Mouse (Mus musculus) ES-Bruce4 (cell line): ENCODE results near the gene Fasn. TPM values are rescaled to one million over a fixed set of nuclear protein-coding genes. Genes with fewer than 3 reads are reported as not detected.

Experiments used
- H3K27ac ChIP-seq: 2 replicates; pipeline ENCODE4 v1.5.1; 2012; ENCODE audit warnings: low read length, inconsistent platforms; ENCODE audit not compliant: insufficient read depth
- H3K27me3 ChIP-seq: 2 replicates; pipeline ENCODE4 v1.6.1; 2012; ENCODE audit warnings: mild to moderate bottlenecking, low read length, inconsistent platforms; ENCODE audit not compliant: control insufficient read depth, poor library complexity, insufficient read depth, severe bottlenecking
- H3K36me3 ChIP-seq: 2 replicates; pipeline ENCODE4 v1.6.1; 2012; ENCODE audit warnings: inconsistent platforms, mild to moderate bottlenecking, low read length, moderate library complexity; ENCODE audit not compliant: control insufficient read depth, poor library complexity, insufficient read depth, severe bottlenecking
- H3K4me1 ChIP-seq: one replicate; pipeline ENCODE4 v1.8.1; 2011; ENCODE audit warnings: low read length; ENCODE audit not compliant: control insufficient read depth, insufficient read depth
- H3K4me3 ChIP-seq: 2 replicates; pipeline ENCODE4 v1.5.1; 2011; ENCODE audit warnings: low read depth, mild to moderate bottlenecking, low read length
- H3K9ac ChIP-seq: 2 replicates; pipeline ENCODE4 v1.6.1; 2012; ENCODE audit warnings: low read depth, mild to moderate bottlenecking, inconsistent platforms; ENCODE audit not compliant: poor library complexity, severe bottlenecking
- H3K9me3 ChIP-seq: replicated peaks from 2 replicates; pipeline ENCODE4 v1.6.1; 2012; ENCODE audit warnings: mild to moderate bottlenecking, low read length, inconsistent platforms; ENCODE audit not compliant: control insufficient read depth, poor library complexity, insufficient read depth, severe bottlenecking
- CTCF ChIP-seq: IDR thresholded peaks from one replicate; pipeline ENCODE4 v1.8.1; 2011; ENCODE audit warnings: low read depth, low read length
- EP300 ChIP-seq: IDR thresholded peaks from 2 replicates; pipeline ENCODE4 v1.6.1; 2011; ENCODE audit warnings: low read depth, low read length; ENCODE audit not compliant: insufficient read depth
- POLR2A ChIP-seq: IDR thresholded peaks from one replicate; pipeline ENCODE4 v1.8.1; 2011; ENCODE audit warnings: low read length; ENCODE audit not compliant: insufficient read depth
- polyA plus RNA-seq: library from polyadenylated mRNA; stranded (reverse); fragments of >200 nt; gene quantifications from 2 replicates; pipeline ENCODE4 v1.2.4, GENCODE M21; 2011; ENCODE audit warnings: low read depth; ENCODE audit not compliant: missing spikeins, insufficient read depth, insufficient read length

Fasn gene
- polyA plus RNA-seq, 1 experiment, result 114 TPM

GRCm38 (mm10) chr11:120829757-120830532, 5.6 kb upstream of the Fasn start:
- Histone ChIP-seq H3K27me3 (no peaks in the 10 kb centered on the region), H3K4me1 (peaks cover 5% of the 10 kb centered on the region), H3K9ac (no peak overlapping the region), H3K4me3 (no peak overlapping the region), H3K27ac (no peak overlapping the region), H3K9me3 (no peaks in the 10 kb centered on the region), H3K36me3 (no peaks in the 10 kb centered on the region)
- TF ChIP-seq EP300 (no peak), POLR2A (no peak), CTCF (no peak)

- H3K36me3 ChIP-seq, result no peaks in the 10 kb centered on the region
- no peaks in the 10 kb centered on the region for H3K9me3 ChIP-seq
- H3K4me3 ChIP-seq, result no peak overlapping the region
- H3K27me3 ChIP-seq, result no peaks in the 10 kb centered on the region
- H3K27ac ChIP-seq, result no peak overlapping the region
- TF ChIP-seq CTCF (no peak), EP300 (no peak), POLR2A (no peak)
- H3K4me1 ChIP-seq, result peaks cover 5% of the 10 kb centered on the region
- H3K9ac ChIP-seq, result no peak overlapping the region
These were observed 4.1 kb upstream of the Fasn start for GRCm38 (mm10) chr11:120828416-120828815.

GRCm38 (mm10) chr11:120826016-120826953, 1.9 kb upstream of the Fasn start:
- TF ChIP-seq POLR2A (no peak), CTCF (no peak), EP300 (no peak)
- no peak overlapping the region for H3K27ac ChIP-seq
- no peak overlapping the region for H3K9ac ChIP-seq

GRCm38 (mm10) chr11:120825289-120825863, 1.0 kb upstream of the Fasn start:
- Histone ChIP-seq H3K27me3 (no peaks in the 10 kb centered on the region), H3K27ac (no peak overlapping the region), H3K36me3 (peaks cover 18% of the 10 kb centered on the region), H3K9me3 (no peaks in the 10 kb centered on the region), H3K4me1 (peaks cover 9% of the 10 kb centered on the region), H3K4me3 (no peak overlapping the region), H3K9ac (peak overlapping the region; percentile 76)
- TF ChIP-seq EP300 (no peak), CTCF (no peak), POLR2A (no peak)

More at GRCm38 (mm10) chr11:120826016-120826953, 1.9 kb upstream of the Fasn start:
- Histone ChIP-seq H3K27me3 (no peaks in the 10 kb centered on the region), H3K9me3 (no peaks in the 10 kb centered on the region), H3K36me3 (peaks cover 9% of the 10 kb centered on the region), H3K4me3 (no peak overlapping the region), H3K4me1 (peaks cover 9% of the 10 kb centered on the region)

- Histone ChIP-seq H3K4me3 (peak overlapping the region; percentile 69), H3K36me3 (peaks cover 23% of the 10 kb centered on the region), H3K4me1 (peaks cover 9% of the 10 kb centered on the region), H3K9ac (peak overlapping the region; percentile 76), H3K27me3 (no peaks in the 10 kb centered on the region), H3K9me3 (no peaks in the 10 kb centered on the region), H3K27ac (0 out of 2 replicates have a peak overlapping the region, but pooled peaks have one; percentile 7)
- TF ChIP-seq POLR2A (no peak), EP300 (0 out of 2 replicates have a peak, but pooled peaks have one; percentile 59), CTCF (no peak)
These were observed 491 bp upstream of the Fasn start for GRCm38 (mm10) chr11:120824787-120825288.
